Mouse (Mus musculus): Measurements from ENCODE around the gene Ttc38. TPM values are rescaled to one million over a fixed set of nuclear protein-coding genes. Genes with fewer than 3 reads are reported as not detected.

The Ttc38 gene
- polyA plus RNA-seq, 1 experiment from 2014 or later: 3.9 TPM

DNA sequence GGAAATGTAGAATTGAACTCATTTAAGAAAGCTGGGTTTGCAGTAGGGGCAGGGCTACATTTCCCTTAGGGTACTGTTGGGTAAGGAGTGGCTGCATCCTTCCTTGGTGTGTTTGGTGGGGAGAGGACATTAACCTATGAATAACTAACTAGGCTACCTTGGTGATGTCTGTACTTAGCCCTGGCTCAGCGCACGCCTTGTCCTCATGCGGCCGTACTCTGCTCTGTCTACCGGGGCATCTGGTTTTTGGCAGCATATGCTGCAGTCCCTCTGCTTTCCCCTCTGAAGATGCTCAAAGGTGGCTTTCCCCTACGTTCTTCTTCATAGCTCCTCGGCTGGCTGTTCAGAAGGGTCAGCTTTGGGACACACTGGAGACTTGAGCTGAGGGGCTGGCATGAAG, 45.2 kb downstream of the Ttc38 start:
- no peaks in the 10 kb centered on the region for H3K27me3 ChIP-seq
- no peak for ATAC-seq (ENCODE audit: low FRiP score)
- H3K9me3 ChIP-seq (replicated peaks): no peaks in the 10 kb centered on the region
- peaks cover 39% of the 10 kb centered on the region for H3K36me3 ChIP-seq
- H3K4me3 ChIP-seq: no peak overlapping the region
- H3K4me2 ChIP-seq (replicated peaks): no peak overlapping the region
- H3K9ac ChIP-seq: no peak overlapping the region
- WGBS: 92% methylated on average over 7 of the region's 7 CpGs
- no peak overlapping the region for H3K27ac ChIP-seq
- peaks cover 24% of the 10 kb centered on the region for H3K4me1 ChIP-seq

DNA sequence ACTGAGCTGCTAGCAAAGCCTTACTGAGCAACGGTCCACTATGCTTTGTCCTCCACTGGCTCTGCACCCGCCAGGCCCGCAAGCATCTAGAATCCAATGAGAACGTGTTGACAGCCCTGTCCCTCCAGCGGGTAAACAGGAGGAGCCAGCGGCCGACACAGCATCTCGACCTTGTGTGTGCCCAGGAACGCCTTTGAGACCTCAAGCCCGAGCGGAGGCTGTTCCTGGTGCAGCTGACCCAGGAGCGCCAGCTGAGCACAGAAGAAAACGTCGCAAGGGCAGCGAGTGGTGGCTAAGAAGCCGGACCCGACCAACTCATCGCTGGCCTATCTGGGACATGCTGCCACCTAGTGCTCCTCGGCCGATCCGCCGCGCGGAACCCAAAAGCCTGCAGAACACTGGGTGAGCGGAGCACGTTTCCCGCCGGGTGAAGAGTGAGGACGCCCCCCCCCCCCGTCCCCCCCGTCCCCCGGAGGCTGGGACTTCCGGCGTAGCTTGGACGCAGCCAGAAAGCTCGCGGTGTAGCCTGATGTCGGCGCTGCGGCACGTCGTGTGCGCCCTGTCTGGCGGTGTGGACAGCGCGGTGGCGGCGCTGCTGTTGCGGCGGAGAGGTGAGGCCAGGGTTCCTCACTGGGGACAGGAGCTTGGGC, 46.9 kb downstream of the Ttc38 start, which contains the start of gene Trmu:
TSS of gene Trmu (plus strand) at position 465 of the 650 bp plus-strand sequence.
- Histone ChIP-seq H3K9me3 (replicated peaks) (no peaks in the 10 kb centered on the region), H3K4me3 (peak within 1 kb of the TSS; percentile 79), H3K27ac (peak within 1 kb of the TSS; percentile 79), H3K27me3 (no peaks in the 10 kb centered on the region), H3K9ac (peak within 1 kb of the TSS; percentile 84), H3K4me1 (peaks cover 24% of the 10 kb centered on the region), H3K36me3 (peaks cover 45% of the 10 kb centered on the region), H3K4me2 (replicated peaks) (peak within 1 kb of the TSS; percentile 96)
- WGBS: under 1% methylated on average over 43 of the region's 50 CpGs
- peak; percentile 94 for ATAC-seq (ENCODE audit: low FRiP score)

DNA sequence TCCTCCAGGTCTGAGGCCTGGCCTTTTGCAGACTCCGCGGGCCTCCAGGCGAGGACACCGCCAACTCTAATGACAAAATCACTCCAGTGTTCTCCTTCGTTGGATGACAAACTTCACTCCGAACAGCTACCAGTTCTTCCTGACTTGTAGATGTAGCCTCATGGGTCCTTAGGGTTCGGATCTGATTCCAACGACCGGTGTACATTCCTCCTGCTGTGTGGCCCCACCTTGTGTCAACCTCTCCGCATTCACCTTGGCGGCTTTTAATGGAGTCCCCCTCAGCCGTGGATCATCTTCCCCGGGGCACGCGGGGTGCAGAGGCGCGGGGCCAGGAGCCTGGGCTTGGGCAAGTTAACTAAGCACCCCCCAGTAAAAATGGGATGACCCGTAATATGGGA, 47.4 kb downstream of the Ttc38 start:
- H3K4me2 ChIP-seq (replicated peaks): peak overlapping the region; percentile 96
- H3K4me1 ChIP-seq: peaks cover 24% of the 10 kb centered on the region
- no peaks in the 10 kb centered on the region for H3K9me3 ChIP-seq (replicated peaks)
- H3K9ac ChIP-seq: peak overlapping the region; percentile 84
- H3K27ac ChIP-seq: peak overlapping the region; percentile 71
- H3K36me3 ChIP-seq: peaks cover 43% of the 10 kb centered on the region
- ATAC-seq (ENCODE audit: low FRiP score): peak; percentile 36
- WGBS: 2% methylated on average over 18 of the region's 18 CpGs
- no peaks in the 10 kb centered on the region for H3K27me3 ChIP-seq
- peak overlapping the region; percentile 79 for H3K4me3 ChIP-seq

DNA sequence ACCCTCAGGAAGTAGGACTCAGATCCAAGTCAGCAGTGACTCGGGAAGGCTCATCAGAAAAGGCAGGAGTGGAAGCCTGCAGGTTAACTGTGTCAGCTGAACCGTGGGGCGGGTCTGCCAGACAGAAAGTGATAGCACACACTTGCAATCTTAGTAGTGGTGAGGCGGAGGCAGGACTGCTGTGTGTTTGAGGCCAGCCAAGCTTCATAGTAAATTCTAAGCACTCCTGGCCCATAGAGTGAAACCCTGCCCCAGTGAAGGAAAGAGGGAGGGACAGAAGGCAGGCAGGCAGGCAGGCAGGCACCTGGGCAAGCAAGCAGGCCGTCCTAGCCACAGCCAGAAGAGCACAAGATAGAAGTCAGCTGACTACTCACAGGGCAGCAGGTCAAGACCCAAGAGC, 53.5 kb downstream of the Ttc38 start:
- ATAC-seq (ENCODE audit: low FRiP score): no peak
- Histone ChIP-seq H3K36me3 (peaks cover 52% of the 10 kb centered on the region), H3K4me2 (replicated peaks) (no peak overlapping the region)

DNA sequence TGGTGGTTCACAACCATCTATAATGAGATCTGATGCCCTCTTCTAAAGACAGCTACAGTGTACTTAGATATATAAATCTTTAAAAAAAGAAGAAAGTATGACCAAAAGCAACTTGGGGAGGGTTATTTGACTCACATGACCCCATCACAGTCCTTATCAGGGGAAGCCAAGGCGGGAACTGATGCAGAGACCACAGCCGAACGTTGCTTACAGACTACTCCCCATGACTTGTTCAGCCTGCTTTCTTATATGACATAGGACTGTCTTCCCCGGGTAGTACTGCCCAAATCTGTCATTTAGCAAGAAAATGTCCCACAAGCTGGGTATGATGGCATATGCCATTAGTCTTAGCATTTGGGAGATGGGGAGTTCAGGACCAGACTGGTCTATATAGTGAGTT, 57.1 kb downstream of the Ttc38 start:
- H3K36me3 ChIP-seq: peaks cover 64% of the 10 kb centered on the region
- no peak overlapping the region for H3K9ac ChIP-seq
- no peaks in the 10 kb centered on the region for H3K9me3 ChIP-seq (replicated peaks)
- no peak overlapping the region for H3K4me3 ChIP-seq
- H3K27me3 ChIP-seq: no peaks in the 10 kb centered on the region
- WGBS: 88% methylated on average over 4 of the region's 4 CpGs
- H3K4me1 ChIP-seq: 0 out of 2 replicates have a peak, but pooled peaks cover 13% of the 10 kb centered on the region
- ATAC-seq (ENCODE audit: low FRiP score): no peak
- H3K4me2 ChIP-seq (replicated peaks): no peak overlapping the region
- H3K27ac ChIP-seq: no peak overlapping the region

More for the DNA sequence above, 53.5 kb downstream of the Ttc38 start:
- WGBS: 87% methylated on average over 5 of the region's 5 CpGs
- H3K27ac ChIP-seq: no peak overlapping the region
- no peak overlapping the region for H3K4me3 ChIP-seq
- no peaks in the 10 kb centered on the region for H3K27me3 ChIP-seq
- no peaks in the 10 kb centered on the region for H3K9me3 ChIP-seq (replicated peaks)
- H3K9ac ChIP-seq: no peak overlapping the region
- peaks cover 3% of the 10 kb centered on the region; the same call in 1 of the 2 replicates for H3K4me1 ChIP-seq

DNA sequence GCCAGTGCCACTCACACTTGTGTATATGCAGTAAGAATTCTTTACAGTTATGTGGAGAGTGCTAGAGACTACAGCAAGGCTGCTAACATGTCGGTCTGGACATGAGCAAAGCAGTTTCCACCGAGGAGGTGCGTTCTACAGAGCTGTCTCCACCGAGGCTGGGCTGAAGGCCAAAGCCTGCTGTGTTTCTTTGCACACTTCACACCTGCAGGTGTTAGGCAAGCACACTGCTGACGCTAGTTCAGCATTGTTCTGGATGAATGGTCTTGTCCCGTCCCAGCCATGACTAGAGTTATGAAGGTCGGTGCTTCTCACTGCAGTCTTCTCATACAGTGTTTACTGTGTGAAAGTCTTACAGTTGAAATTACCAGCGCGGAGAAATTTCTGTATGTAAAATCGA, 59.9 kb downstream of the Ttc38 start:
- 72% methylated on average over 10 of the region's 10 CpGs for WGBS
- H3K36me3 ChIP-seq: peaks cover 60% of the 10 kb centered on the region
- H3K4me1 ChIP-seq: 0 out of 2 replicates have a peak, but pooled peaks cover 13% of the 10 kb centered on the region
- no peak overlapping the region for H3K4me2 ChIP-seq (replicated peaks)
- no peaks in the 10 kb centered on the region for H3K9me3 ChIP-seq (replicated peaks)
- no peak overlapping the region for H3K9ac ChIP-seq
- peak overlapping the region; percentile 58; the same call in 1 of the 2 replicates for H3K27ac ChIP-seq
- ATAC-seq (ENCODE audit: low FRiP score): 0 out of 2 replicates have a peak, but pooled peaks have one; percentile 38
- H3K27me3 ChIP-seq: no peaks in the 10 kb centered on the region
- H3K4me3 ChIP-seq: no peak overlapping the region

DNA sequence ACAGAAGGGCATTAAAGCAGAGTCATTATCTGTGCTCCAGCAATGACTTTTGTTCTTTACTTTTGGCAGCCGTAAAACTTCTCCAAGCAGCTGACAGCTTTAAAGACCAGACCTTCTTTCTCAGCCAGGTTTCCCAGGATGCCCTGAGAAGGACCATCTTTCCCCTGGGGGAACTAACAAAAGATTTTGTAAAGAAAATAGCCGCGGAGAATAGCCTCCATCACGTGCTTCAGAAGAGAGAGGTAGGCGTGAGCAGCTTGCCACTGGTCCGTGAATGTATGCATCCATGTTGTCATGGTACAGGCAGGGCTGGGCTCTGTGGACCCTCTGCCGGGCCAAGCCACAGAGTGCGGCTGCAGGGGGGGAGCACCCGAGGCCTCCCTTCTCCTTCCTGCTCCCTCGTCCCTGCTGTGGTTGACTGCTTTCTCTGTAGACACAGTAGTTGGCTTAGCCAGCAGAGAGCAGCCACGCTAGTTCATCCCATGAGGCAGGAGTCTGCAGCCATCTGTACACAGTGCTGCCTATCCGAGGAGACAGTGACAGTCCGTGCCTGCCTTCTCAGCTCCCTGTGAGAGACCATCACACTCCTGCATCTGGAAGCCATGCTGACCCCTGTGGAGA, 60.5 kb downstream of the Ttc38 start:
- Histone ChIP-seq H3K27me3 (no peaks in the 10 kb centered on the region), H3K4me2 (replicated peaks) (no peak overlapping the region), H3K36me3 (peaks cover 66% of the 10 kb centered on the region), H3K27ac (peak overlapping the region; percentile 58), H3K4me1 (0 out of 2 replicates have a peak, but pooled peaks cover 13% of the 10 kb centered on the region), H3K4me3 (no peak overlapping the region), H3K9me3 (replicated peaks) (no peaks in the 10 kb centered on the region), H3K9ac (no peak overlapping the region; the same call in 1 of the 2 replicates)
- ATAC-seq (ENCODE audit: low FRiP score): peak; percentile 72
- 57% methylated on average over 13 of the region's 13 CpGs for WGBS

DNA sequence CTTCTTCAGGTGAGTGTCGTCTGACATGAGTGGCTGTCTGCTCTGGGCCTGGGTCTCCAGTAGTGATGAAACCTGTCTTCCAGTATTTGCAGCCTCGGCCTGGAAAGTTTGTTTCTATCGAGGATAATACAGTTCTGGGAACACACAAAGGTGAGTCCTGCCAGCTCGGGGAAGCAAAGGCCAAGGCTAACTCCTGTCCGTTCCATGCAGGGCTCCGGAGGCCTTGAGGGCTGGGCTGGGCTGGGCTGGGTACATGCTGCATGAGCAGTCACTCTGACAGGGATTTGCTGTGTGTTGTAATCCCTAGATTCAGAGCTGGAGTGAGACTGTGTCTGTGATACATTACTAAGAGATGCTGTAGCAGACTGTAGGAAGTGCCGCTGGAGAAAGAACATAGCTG, 61.8 kb downstream of the Ttc38 start:
- Histone ChIP-seq H3K4me3 (no peak overlapping the region), H3K27ac (no peak overlapping the region), H3K9me3 (replicated peaks) (no peaks in the 10 kb centered on the region), H3K36me3 (peaks cover 72% of the 10 kb centered on the region), H3K9ac (no peak overlapping the region), H3K27me3 (no peaks in the 10 kb centered on the region), H3K4me1 (0 out of 2 replicates have a peak, but pooled peaks cover 13% of the 10 kb centered on the region), H3K4me2 (replicated peaks) (no peak overlapping the region)
- 86% methylated on average over 7 of the region's 7 CpGs for WGBS
- ATAC-seq (ENCODE audit: low FRiP score): no peak

DNA sequence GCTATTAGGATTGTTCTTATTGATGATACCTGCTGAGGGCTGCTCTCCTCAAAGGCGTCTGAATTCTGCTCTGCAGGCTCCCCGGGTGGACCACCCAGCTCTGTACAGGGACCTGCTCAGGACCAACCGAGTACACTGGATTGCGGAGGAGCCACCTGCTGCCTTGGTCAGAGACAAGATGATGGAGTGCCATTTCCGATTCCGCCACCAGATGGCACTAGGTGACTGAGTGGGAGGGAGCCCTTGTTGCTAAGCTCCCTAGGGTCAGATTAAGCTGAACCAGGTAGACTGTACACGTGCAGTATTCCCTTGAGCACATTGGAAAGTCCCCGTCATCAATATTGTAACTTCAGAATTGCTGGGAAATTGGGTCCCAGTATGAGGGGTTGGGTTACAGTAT, 64.2 kb downstream of the Ttc38 start:
- H3K9me3 ChIP-seq (replicated peaks): no peaks in the 10 kb centered on the region
- WGBS: 21% methylated on average over 8 of the region's 8 CpGs
- peaks cover 75% of the 10 kb centered on the region for H3K36me3 ChIP-seq
- no peaks in the 10 kb centered on the region for H3K27me3 ChIP-seq
- H3K27ac ChIP-seq: no peak overlapping the region
- ATAC-seq (ENCODE audit: low FRiP score): no peak
- no peak overlapping the region for H3K9ac ChIP-seq
- H3K4me1 ChIP-seq: 0 out of 2 replicates have a peak, but pooled peaks cover 13% of the 10 kb centered on the region
- no peak overlapping the region for H3K4me2 ChIP-seq (replicated peaks)
- no peak overlapping the region for H3K4me3 ChIP-seq

DNA sequence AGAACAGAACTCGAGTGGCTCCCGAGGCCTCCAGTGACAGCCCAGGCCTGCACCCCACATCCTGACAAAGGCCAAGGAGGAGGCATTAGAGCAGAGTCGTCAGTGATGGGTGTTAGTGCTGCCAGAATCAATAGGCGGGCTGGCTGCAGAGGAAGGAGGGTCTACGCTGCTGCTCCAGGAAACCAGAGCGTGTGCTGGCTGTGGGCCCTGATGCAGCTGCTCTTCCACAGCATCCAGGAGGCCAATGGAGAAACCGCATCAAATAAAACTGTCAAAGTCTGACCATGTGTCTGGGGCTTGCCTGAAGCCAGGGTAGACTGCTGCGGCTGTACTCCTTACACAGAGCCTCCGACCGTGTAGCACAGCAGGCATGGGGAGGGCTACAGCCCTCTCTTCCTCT, 65.0 kb downstream of the Ttc38 start:
- Histone ChIP-seq H3K36me3 (peaks cover 76% of the 10 kb centered on the region), H3K4me3 (no peak overlapping the region), H3K4me1 (0 out of 2 replicates have a peak, but pooled peaks cover 10% of the 10 kb centered on the region), H3K9me3 (replicated peaks) (no peaks in the 10 kb centered on the region), H3K9ac (no peak overlapping the region), H3K27me3 (no peaks in the 10 kb centered on the region), H3K4me2 (replicated peaks) (no peak overlapping the region), H3K27ac (no peak overlapping the region)
- WGBS: 92% methylated on average over 10 of the region's 10 CpGs
- ATAC-seq (ENCODE audit: low FRiP score): no peak

DNA sequence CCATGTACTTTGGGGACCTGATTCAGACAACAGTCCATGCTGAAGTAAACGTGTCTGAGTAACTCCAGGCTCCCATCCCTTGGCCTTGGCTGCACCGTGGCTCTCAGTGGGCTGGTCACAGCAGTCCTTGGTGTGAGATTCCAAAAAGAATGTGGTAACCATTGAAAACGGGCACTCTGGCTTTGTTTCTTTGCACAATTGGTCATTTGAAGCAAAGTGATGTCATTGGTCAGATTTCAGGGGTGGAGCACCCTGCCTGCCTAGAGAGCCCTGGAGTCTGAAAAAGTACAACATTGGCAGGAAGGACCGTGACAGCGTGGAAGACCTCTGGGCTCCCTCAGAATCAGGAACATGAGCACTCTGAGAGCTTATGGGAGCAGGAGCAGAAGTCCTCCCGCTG, 67.3 kb downstream of the Ttc38 start:
- 47% methylated on average over 6 of the region's 6 CpGs for WGBS
- Histone ChIP-seq H3K27me3 (no peaks in the 10 kb centered on the region), H3K9ac (no peak overlapping the region), H3K4me3 (no peak overlapping the region), H3K9me3 (replicated peaks) (no peaks in the 10 kb centered on the region), H3K36me3 (peaks cover 59% of the 10 kb centered on the region), H3K27ac (no peak overlapping the region), H3K4me1 (no peaks in the 10 kb centered on the region), H3K4me2 (replicated peaks) (no peak overlapping the region)
- no peak for ATAC-seq (ENCODE audit: low FRiP score)

DNA sequence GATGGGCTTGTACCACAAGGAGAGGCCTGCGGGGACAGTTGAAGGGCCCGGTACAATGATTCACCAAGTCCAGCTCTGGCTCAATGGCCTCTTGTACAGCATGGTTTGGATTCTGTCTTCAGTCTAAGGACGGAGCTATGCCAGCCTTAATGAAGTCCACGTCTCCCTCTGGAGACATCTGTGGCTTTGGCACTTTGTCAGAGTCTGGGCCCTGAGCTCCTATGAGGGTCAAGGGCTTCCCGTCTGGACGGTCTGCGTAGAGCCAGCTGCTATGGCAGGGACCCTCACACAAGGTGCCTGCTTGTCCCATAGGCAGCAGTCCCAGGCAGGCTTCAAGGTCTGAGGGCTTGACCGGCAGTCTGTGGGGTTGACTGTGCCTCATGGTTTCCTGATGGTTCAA, 68.2 kb downstream of the Ttc38 start:
- Histone ChIP-seq H3K36me3 (peaks cover 49% of the 10 kb centered on the region), H3K4me2 (replicated peaks) (no peak overlapping the region), H3K27me3 (no peaks in the 10 kb centered on the region), H3K4me3 (no peak overlapping the region), H3K27ac (no peak overlapping the region), H3K4me1 (peaks cover 6% of the 10 kb centered on the region), H3K9ac (no peak overlapping the region), H3K9me3 (replicated peaks) (no peaks in the 10 kb centered on the region)
- ATAC-seq (ENCODE audit: low FRiP score): no peak
- whole genome bisulfite sequencing: 91% methylated on average over 8 of the region's 8 CpGs
